Mouse (Mus musculus) stomach, postnatal 0 days (tissue): Measurements from ENCODE around the gene Gm7030.
"Not testable (repeated sequence)": the region's sequence is repeated elsewhere in the genome, so short reads cannot be mapped to it uniquely, and the experiment has no call there.

Experiments used
- CTCF ChIP-seq: IDR thresholded peaks from 2 replicates; pipeline ENCODE4 v1.5.1; 2016; ENCODE audit warnings: antibody characterized with exemption, low read depth, mild to moderate bottlenecking, moderate library complexity
- EP300 ChIP-seq: optimal IDR thresholded peaks from 2 replicates; pipeline ENCODE3; 2016; ENCODE audit warnings: antibody characterized with exemption

GRCm38 (mm10) chr17:36121352-36122020 is 7.7 kb downstream of the Gm7030 start, which contains the start of gene Gm19684:
- not testable (repeated sequence) for TF ChIP-seq EP300, CTCF
